Mouse (Mus musculus) right cerebral cortex, postnatal 36 days (tissue): ENCODE measurements around the gene Sept8.

Experiments
- DNase-seq, 2 experiments: peaks; one replicate each; pipeline ENCODE4 v3.0.0; 2022; ENCODE audit warnings: low spot score in 2 of 2, mixed read lengths in 1 of 2

Sept8 gene

DNA sequence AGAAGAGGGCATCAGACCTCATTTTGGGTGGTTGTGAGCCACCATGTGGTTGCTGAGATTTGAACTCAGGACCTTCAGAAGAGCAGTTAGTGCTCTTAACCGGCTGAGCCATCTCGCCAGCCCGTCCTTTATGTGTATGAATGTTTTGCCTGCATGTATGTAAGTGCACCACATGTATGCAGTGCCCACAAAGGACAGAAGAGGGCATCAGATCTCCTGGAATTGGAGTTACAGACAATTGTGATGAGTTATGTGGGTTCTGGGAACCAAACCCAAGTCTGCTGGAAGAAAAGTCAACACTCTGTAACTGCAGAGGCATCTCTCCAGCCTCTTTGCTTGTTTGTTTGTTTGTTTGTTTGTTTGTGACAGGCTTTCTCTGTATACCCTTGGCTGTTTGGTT is 61.5 kb downstream of the Sept8 start:
- DNase-seq: no peak

DNA sequence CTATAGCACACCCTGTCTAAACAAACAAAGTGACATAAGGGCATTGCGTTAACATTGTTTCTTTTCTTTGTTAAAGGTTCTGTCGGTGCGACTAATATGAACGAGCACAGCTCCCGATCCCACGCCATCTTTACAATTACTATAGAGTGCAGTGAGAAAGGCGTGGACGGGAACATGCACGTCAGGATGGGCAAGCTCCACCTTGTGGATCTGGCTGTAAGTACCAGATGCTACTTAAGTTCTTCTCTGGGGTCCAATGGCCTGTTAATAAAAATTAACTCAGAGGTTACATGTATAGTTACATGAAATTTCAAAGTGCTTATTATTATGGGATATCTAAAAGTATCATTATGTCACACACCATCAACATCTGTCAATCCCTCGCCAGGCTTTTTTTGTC is 64.1 kb downstream of the Sept8 start:
- no peak for DNase-seq

DNA sequence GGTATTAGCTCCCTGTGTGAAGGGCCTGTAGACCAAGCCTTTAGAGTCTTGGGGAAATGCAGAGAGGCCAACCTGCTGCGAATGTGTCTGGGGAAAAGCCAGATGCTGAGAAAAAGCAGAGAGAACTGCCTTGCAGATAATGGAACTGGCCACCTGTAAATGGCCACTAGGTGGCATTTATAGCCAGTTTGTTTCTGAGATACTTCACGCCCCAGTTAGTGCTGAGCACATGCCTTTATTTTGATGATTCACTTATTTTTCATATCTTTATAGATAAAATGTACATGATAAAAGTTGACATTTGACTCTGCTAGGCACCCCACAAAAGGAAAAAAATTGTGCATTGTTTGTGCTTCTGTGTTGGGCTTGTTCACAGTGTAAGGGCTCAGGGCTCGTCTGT is 65.8 kb downstream of the Sept8 start:
- DNase-seq: no peak

DNA sequence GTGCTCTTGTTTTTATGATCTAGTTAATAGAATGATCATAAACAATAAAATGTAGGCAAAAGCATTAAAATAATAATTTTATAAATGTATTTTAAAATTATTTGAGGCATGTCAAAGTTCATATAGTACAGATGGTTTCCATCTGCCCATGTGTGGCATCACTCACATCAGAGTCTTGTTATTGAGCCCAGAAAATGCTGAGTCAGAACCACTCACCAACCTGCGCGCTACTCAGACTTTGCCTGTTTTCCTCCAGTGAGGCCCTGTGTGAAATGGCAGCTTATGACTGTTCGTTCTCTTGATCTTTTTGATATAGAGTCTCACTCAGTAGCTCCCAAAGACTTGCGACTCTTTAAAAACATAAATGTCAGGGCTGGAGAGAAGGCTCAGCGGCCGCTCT is 66.5 kb downstream of the Sept8 start:
- DNase-seq: no peak

DNA sequence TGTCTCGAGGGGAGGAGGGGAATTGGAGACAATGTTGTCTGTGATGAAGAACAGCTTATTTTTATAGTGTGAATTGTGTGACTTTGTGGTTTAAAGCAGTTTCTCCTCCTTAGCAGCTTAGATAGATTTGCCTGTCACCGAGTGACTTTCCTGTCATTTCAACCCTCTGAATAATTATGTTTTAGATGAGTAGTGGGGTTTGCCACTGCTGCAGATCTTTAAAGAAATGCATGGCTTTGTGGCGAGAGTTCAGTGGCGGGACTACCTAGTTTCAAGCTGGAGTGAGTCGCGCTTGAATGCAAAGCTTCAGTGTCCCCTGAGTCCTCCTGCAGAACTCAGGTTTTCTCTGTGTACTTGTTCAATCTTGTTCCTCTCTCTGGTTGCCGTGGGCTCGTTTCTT is 69.2 kb downstream of the Sept8 start:
- no peak for DNase-seq

DNA sequence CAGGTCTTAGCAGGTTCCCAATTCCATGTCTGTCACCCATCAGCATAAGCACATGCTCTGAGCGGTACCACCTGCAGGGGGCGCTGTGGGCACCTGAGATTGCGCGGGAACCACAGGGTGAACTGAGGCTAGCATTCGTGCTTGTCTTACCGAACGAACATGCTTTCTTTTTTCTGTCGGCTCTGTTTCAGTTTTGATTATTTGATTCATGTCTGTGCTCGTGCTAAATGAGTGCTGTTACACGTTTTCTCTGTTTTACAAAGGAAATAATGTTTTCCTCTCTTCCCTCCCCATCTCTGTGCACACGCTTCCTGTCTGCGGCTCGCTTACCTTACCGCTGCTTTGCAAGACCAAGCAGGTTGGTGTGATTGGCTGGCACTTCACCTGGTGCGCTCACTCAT is 71.3 kb downstream of the Sept8 start:
- DNase-seq: no peak

DNA sequence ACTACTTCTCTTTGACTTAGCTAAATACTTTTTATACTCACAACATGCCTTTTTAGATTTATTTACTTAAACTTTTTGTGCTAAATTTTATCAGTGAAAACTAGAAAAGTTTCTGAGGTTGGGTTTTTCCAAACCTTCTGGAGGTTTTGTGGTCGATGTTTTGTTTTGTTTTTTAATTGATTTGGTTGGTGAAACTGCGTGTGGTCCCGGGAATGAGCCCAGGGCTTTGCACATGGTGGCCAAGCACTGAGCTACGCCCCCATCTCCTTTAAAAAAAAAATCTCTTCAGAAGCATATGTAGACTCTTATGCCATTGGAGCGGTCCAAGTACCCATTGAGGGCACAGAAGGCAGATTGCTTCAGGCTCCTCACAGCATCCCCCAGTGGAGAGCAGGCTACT is 72.1 kb downstream of the Sept8 start:
- no peak for DNase-seq
